Mouse (Mus musculus): Measurements from ENCODE around the gene Sdr39u1. TPM values are rescaled to one million over a fixed set of nuclear protein-coding genes. Genes with fewer than 3 reads are reported as not detected.

Gene Sdr39u1
- polyA plus RNA-seq, 1 experiment from 2014 or later: 68.3 TPM

- Histone ChIP-seq H3K36me3 (peaks cover 48% of the 10 kb centered on the region), H3K27me3 (no peaks in the 10 kb centered on the region), H3K9me3 (replicated peaks) (no peaks in the 10 kb centered on the region), H3K4me1 (peaks cover 19% of the 10 kb centered on the region), H3K27ac (no peak overlapping the region), H3K9ac (no peak overlapping the region), H3K4me3 (no peak overlapping the region), H3K4me2 (replicated peaks) (no peak overlapping the region)
- 24% methylated on average over 7 of the region's 7 CpGs for WGBS
- peak; percentile 54; the same call in 1 of the 2 replicates for ATAC-seq (ENCODE audit: low FRiP score)
Observed at GRCm38 (mm10) chr14:55863773-55864172, 36.3 kb downstream of the Sdr39u1 start.

GRCm38 (mm10) chr14:55862970-55863369 is 37.1 kb downstream of the Sdr39u1 start:
- Histone ChIP-seq H3K36me3 (peaks cover 42% of the 10 kb centered on the region), H3K4me2 (replicated peaks) (no peak overlapping the region), H3K27me3 (no peaks in the 10 kb centered on the region), H3K4me1 (peaks cover 22% of the 10 kb centered on the region), H3K4me3 (no peak overlapping the region), H3K27ac (no peak overlapping the region), H3K9ac (no peak overlapping the region), H3K9me3 (replicated peaks) (no peaks in the 10 kb centered on the region)
- no peak for ATAC-seq (ENCODE audit: low FRiP score)
- WGBS: 93% methylated on average over 10 of the region's 10 CpGs

- WGBS: 78% methylated on average over 6 of the region's 6 CpGs
- Histone ChIP-seq H3K4me2 (replicated peaks) (no peak overlapping the region), H3K9ac (no peak overlapping the region), H3K36me3 (peaks cover 38% of the 10 kb centered on the region), H3K27ac (no peak overlapping the region), H3K27me3 (no peaks in the 10 kb centered on the region), H3K4me3 (no peak overlapping the region), H3K9me3 (replicated peaks) (no peaks in the 10 kb centered on the region), H3K4me1 (peaks cover 24% of the 10 kb centered on the region)
- ATAC-seq (ENCODE audit: low FRiP score): no peak
Observed at GRCm38 (mm10) chr14:55862186-55862585, 37.9 kb downstream of the Sdr39u1 start.

- 71% methylated on average over 4 of the region's 4 CpGs for WGBS
- ATAC-seq (ENCODE audit: low FRiP score): no peak
Observed at GRCm38 (mm10) chr14:55857588-55857987, 42.5 kb downstream of the Sdr39u1 start.

GRCm38 (mm10) chr14:55855101-55855561 is 45.0 kb downstream of the Sdr39u1 start:
- Histone ChIP-seq H3K36me3 (0 out of 2 replicates have a peak, but pooled peaks cover 7% of the 10 kb centered on the region), H3K4me3 (peak overlapping the region; percentile 64), H3K9me3 (replicated peaks) (no peaks in the 10 kb centered on the region), H3K4me2 (replicated peaks) (peak overlapping the region; percentile 83), H3K27me3 (no peaks in the 10 kb centered on the region), H3K4me1 (peaks cover 56% of the 10 kb centered on the region), H3K9ac (peak overlapping the region; percentile 81), H3K27ac (peak overlapping the region; percentile 91)
- 0 out of 2 replicates have a peak, but pooled peaks have one; percentile 6 for ATAC-seq (ENCODE audit: low FRiP score)
- 6% methylated on average over 4 of the region's 4 CpGs for WGBS

More at GRCm38 (mm10) chr14:55857588-55857987, 42.5 kb downstream of the Sdr39u1 start:
- Histone ChIP-seq H3K4me1 (peaks cover 57% of the 10 kb centered on the region), H3K9me3 (replicated peaks) (no peaks in the 10 kb centered on the region), H3K9ac (0 out of 2 replicates have a peak overlapping the region, but pooled peaks have one; percentile 18), H3K36me3 (0 out of 2 replicates have a peak, but pooled peaks cover 7% of the 10 kb centered on the region), H3K4me3 (no peak overlapping the region), H3K4me2 (replicated peaks) (peak overlapping the region; percentile 83), H3K27me3 (no peaks in the 10 kb centered on the region), H3K27ac (no peak overlapping the region)

GRCm38 (mm10) chr14:55854406-55855100 is 45.5 kb downstream of the Sdr39u1 start:
- Histone ChIP-seq H3K27me3 (no peaks in the 10 kb centered on the region), H3K4me1 (peaks cover 56% of the 10 kb centered on the region), H3K9ac (peak overlapping the region; percentile 81), H3K4me3 (peak overlapping the region; percentile 64), H3K36me3 (0 out of 2 replicates have a peak, but pooled peaks cover 7% of the 10 kb centered on the region), H3K27ac (peak overlapping the region; percentile 91), H3K9me3 (replicated peaks) (no peaks in the 10 kb centered on the region), H3K4me2 (replicated peaks) (peak overlapping the region; percentile 83)
- peak; percentile 36; the same call in 1 of the 2 replicates for ATAC-seq (ENCODE audit: low FRiP score)
- WGBS: under 1% methylated on average over 9 of the region's 9 CpGs

GRCm38 (mm10) chr14:55853621-55854285 is 46.3 kb downstream of the Sdr39u1 start, which contains the start of gene Nynrin:
TSS of gene Nynrin (plus strand) at chr14:55854010.
- Histone ChIP-seq H3K4me2 (replicated peaks) (peak within 1 kb of the TSS; percentile 83), H3K36me3 (0 out of 2 replicates have a peak, but pooled peaks cover 2% of the 10 kb centered on the region), H3K27ac (peak within 1 kb of the TSS; percentile 91), H3K4me1 (peaks cover 50% of the 10 kb centered on the region), H3K9me3 (replicated peaks) (no peaks in the 10 kb centered on the region), H3K27me3 (no peaks in the 10 kb centered on the region), H3K4me3 (peak within 1 kb of the TSS; percentile 64), H3K9ac (peak within 1 kb of the TSS; percentile 81)
- ATAC-seq (ENCODE audit: low FRiP score): peak; percentile 84
- 3% methylated on average over 27 of the region's 33 CpGs for WGBS

GRCm38 (mm10) chr14:55852646-55853551 is 47.2 kb downstream of the Sdr39u1 start:
- ATAC-seq (ENCODE audit: low FRiP score): peak; percentile 82
- peak overlapping the region; percentile 81 for H3K9ac ChIP-seq
- peak overlapping the region; percentile 91 for H3K27ac ChIP-seq
- peak overlapping the region; percentile 83 for H3K4me2 ChIP-seq (replicated peaks)
- 2% methylated on average over 11 of the region's 11 CpGs for WGBS
- peaks cover 46% of the 10 kb centered on the region for H3K4me1 ChIP-seq
- no peaks in the 10 kb centered on the region for H3K9me3 ChIP-seq (replicated peaks)
- H3K4me3 ChIP-seq: peak overlapping the region; percentile 64
- H3K36me3 ChIP-seq: no peaks in the 10 kb centered on the region
- no peaks in the 10 kb centered on the region for H3K27me3 ChIP-seq

- H3K9me3 ChIP-seq (replicated peaks): no peaks in the 10 kb centered on the region
- H3K27me3 ChIP-seq: no peaks in the 10 kb centered on the region
- H3K4me2 ChIP-seq (replicated peaks): no peak overlapping the region
- no peak overlapping the region for H3K9ac ChIP-seq
- no peak for ATAC-seq (ENCODE audit: low FRiP score)
- peaks cover 30% of the 10 kb centered on the region for H3K4me1 ChIP-seq
- H3K4me3 ChIP-seq: no peak overlapping the region
- H3K36me3 ChIP-seq: no peaks in the 10 kb centered on the region
- H3K27ac ChIP-seq: no peak overlapping the region
- WGBS: 69% methylated on average over 6 of the region's 6 CpGs
Observed at GRCm38 (mm10) chr14:55850885-55851284, 49.2 kb downstream of the Sdr39u1 start.
